Mouse (Mus musculus) embryonic facial prominence, embryonic 11.5 days (tissue): ENCODE data around the gene Rmdn2. TPM values are rescaled to one million over a fixed set of nuclear protein-coding genes. Genes with fewer than 3 reads are reported as not detected.

Source experiments
- ATAC-seq: fragments of 200-750 bp; cut with Nextera tagmentation; replicated peaks from 2 replicates; pipeline ENCODE4 v1.8.0; 2017; ENCODE audit warnings: low read depth; ENCODE audit not compliant: insufficient number of reproducible peaks, low FRiP score, low TSS enrichment
- DNase-seq: peaks from one replicate; pipeline ENCODE4 v3.0.0-alpha.2; 2015; ENCODE audit warnings: low spot score
- H3K27ac ChIP-seq: fragments of 300-500 bp; sonication (generic); replicated peaks from 2 replicates; pipeline ENCODE4 v1.5.1; 2014; ENCODE audit warnings: mild to moderate bottlenecking, low read depth, low read length, control low read depth
- H3K27me3 ChIP-seq: fragments of 300-500 bp; sonication (generic); 2 replicates; pipeline ENCODE4 v1.6.1; 2014; ENCODE audit warnings: mild to moderate bottlenecking, low read length, moderate library complexity, mixed read lengths; ENCODE audit not compliant: control insufficient read depth, insufficient read depth
- H3K36me3 ChIP-seq: fragments of 300-500 bp; sonication (generic); replicated peaks from 2 replicates; pipeline ENCODE4 v1.6.1; 2014; ENCODE audit warnings: low read depth, mild to moderate bottlenecking, low read length, moderate library complexity, mixed read lengths; ENCODE audit not compliant: control insufficient read depth, insufficient read depth
- H3K4me1 ChIP-seq: fragments of 300-500 bp; sonication (generic); 2 replicates; pipeline ENCODE4 v1.6.1; 2014; ENCODE audit warnings: low read length, mixed read lengths; ENCODE audit not compliant: control insufficient read depth, insufficient read depth
- H3K4me2 ChIP-seq: fragments of 300-500 bp; sonication (generic); 2 replicates; pipeline ENCODE4 v1.6.1; 2014; ENCODE audit warnings: low read depth, mild to moderate bottlenecking, control low read depth, low read length, moderate library complexity
- H3K4me3 ChIP-seq: fragments of 300-500 bp; sonication (generic); 2 replicates; pipeline ENCODE4 v1.5.1; 2014; ENCODE audit warnings: low read depth, low read length, control low read depth
- H3K9ac ChIP-seq: fragments of 300-500 bp; sonication (generic); replicated peaks from 2 replicates; pipeline ENCODE4 v1.6.1; 2014; ENCODE audit warnings: mild to moderate bottlenecking, control low read depth, low read length
- H3K9me3 ChIP-seq: fragments of 300-500 bp; sonication (generic); replicated peaks from 2 replicates; pipeline ENCODE4 v1.6.1; 2016; ENCODE audit warnings: mild to moderate bottlenecking, low read length, inconsistent platforms, mixed read lengths; ENCODE audit not compliant: control insufficient read depth
- WGBS: fragments of 180-500 bp; shearing (Covaris S2); extraction: QIAGEN DNeasy Blood & Tissue Kit; methylation state at CpG from one replicate; pipeline ENCODE4 v1.1.7; 2014; 5-methylcytosine and 5-hydroxymethylcytosine counted together
- polyA plus RNA-seq: library from polyadenylated mRNA; unstranded; fragments of >200 nt; fragmentation: Nextera tagmentation; extraction: Ambion mirVana; gene quantifications from 2 replicates; pipeline ENCODE4 v1.2.1, GENCODE M21; 2014

Gene Rmdn2
- polyA plus RNA-seq, 1 experiment from 2014 or later, result 9.7 TPM

- Histone ChIP-seq H3K9ac (no peak overlapping the region), H3K27ac (no peak overlapping the region), H3K36me3 (no peaks in the 10 kb centered on the region), H3K4me3 (no peak overlapping the region), H3K9me3 (no peaks in the 10 kb centered on the region), H3K4me1 (no peaks in the 10 kb centered on the region), H3K4me2 (no peak overlapping the region), H3K27me3 (no peaks in the 10 kb centered on the region)
- 97% methylated on average over 6 of the region's 6 CpGs for WGBS
- no peak for ATAC-seq
- no peak for DNase-seq
These were observed 10.4 kb downstream of the Rmdn2 start for GRCm38 (mm10) chr17:79622050-79622449.

GRCm38 (mm10) chr17:79622574-79622973, 10.9 kb downstream of the Rmdn2 start:
- no peak overlapping the region for H3K27ac ChIP-seq
- 91% methylated on average over 7 of the region's 7 CpGs for WGBS
- ATAC-seq (no peak), DNase-seq (no peak)
- H3K9ac ChIP-seq, result no peak overlapping the region
- no peaks in the 10 kb centered on the region for H3K27me3 ChIP-seq
- no peaks in the 10 kb centered on the region for H3K4me1 ChIP-seq
- H3K36me3 ChIP-seq, result no peaks in the 10 kb centered on the region
- H3K4me2 ChIP-seq, result no peak overlapping the region
- H3K4me3 ChIP-seq, result no peak overlapping the region
- H3K9me3 ChIP-seq, result no peaks in the 10 kb centered on the region

GRCm38 (mm10) chr17:79623841-79624240, 12.2 kb downstream of the Rmdn2 start:
- no peaks in the 10 kb centered on the region for H3K4me1 ChIP-seq
- no peak overlapping the region for H3K9ac ChIP-seq
- no peak overlapping the region for H3K4me2 ChIP-seq
- DNase-seq (no peak), ATAC-seq (no peak)
- no peak overlapping the region for H3K27ac ChIP-seq
- H3K4me3 ChIP-seq, result no peak overlapping the region
- no peaks in the 10 kb centered on the region for H3K9me3 ChIP-seq
- H3K36me3 ChIP-seq, result no peaks in the 10 kb centered on the region
- H3K27me3 ChIP-seq, result no peaks in the 10 kb centered on the region
- 81% methylated on average over 3 of the region's 3 CpGs for WGBS

- Histone ChIP-seq H3K9ac (no peak overlapping the region), H3K4me3 (no peak overlapping the region), H3K4me2 (no peak overlapping the region), H3K4me1 (no peaks in the 10 kb centered on the region), H3K27me3 (no peaks in the 10 kb centered on the region), H3K27ac (no peak overlapping the region), H3K36me3 (no peaks in the 10 kb centered on the region), H3K9me3 (no peaks in the 10 kb centered on the region)
- 73% methylated on average over 12 of the region's 12 CpGs for WGBS
- ATAC-seq, result no peak
- no peak for DNase-seq
These were observed 14.7 kb downstream of the Rmdn2 start for GRCm38 (mm10) chr17:79626241-79626816.

- ATAC-seq (no peak), DNase-seq (no peak)
- 84% methylated on average over 4 of the region's 4 CpGs for WGBS
- H3K4me1 ChIP-seq, result no peaks in the 10 kb centered on the region
- no peaks in the 10 kb centered on the region for H3K36me3 ChIP-seq
- H3K4me3 ChIP-seq, result no peak overlapping the region
- no peak overlapping the region for H3K27ac ChIP-seq
- no peak overlapping the region for H3K4me2 ChIP-seq
- no peak overlapping the region for H3K9ac ChIP-seq
- no peaks in the 10 kb centered on the region for H3K27me3 ChIP-seq
- H3K9me3 ChIP-seq, result no peaks in the 10 kb centered on the region
These were observed 38.2 kb downstream of the Rmdn2 start for GRCm38 (mm10) chr17:79649893-79650292.

GRCm38 (mm10) chr17:79650297-79650696, 38.6 kb downstream of the Rmdn2 start:
- Histone ChIP-seq H3K4me1 (no peaks in the 10 kb centered on the region), H3K9ac (no peak overlapping the region), H3K4me2 (no peak overlapping the region), H3K27ac (no peak overlapping the region), H3K9me3 (no peaks in the 10 kb centered on the region), H3K27me3 (no peaks in the 10 kb centered on the region), H3K36me3 (no peaks in the 10 kb centered on the region), H3K4me3 (no peak overlapping the region)
- 97% methylated on average over 5 of the region's 5 CpGs for WGBS
- ATAC-seq (no peak), DNase-seq (no peak)

- no peak overlapping the region for H3K9ac ChIP-seq
- ATAC-seq (no peak), DNase-seq (no peak)
- H3K36me3 ChIP-seq, result no peaks in the 10 kb centered on the region
- no peaks in the 10 kb centered on the region for H3K4me1 ChIP-seq
- H3K9me3 ChIP-seq, result no peaks in the 10 kb centered on the region
- no peak overlapping the region for H3K27ac ChIP-seq
- WGBS, result 78% methylated on average over 1 of the region's 1 CpGs
- no peaks in the 10 kb centered on the region for H3K27me3 ChIP-seq
- no peak overlapping the region for H3K4me2 ChIP-seq
- no peak overlapping the region for H3K4me3 ChIP-seq
These were observed 41.5 kb downstream of the Rmdn2 start for GRCm38 (mm10) chr17:79653171-79653570.

GRCm38 (mm10) chr17:79654187-79654586, 42.5 kb downstream of the Rmdn2 start:
- H3K4me2 ChIP-seq, result no peak overlapping the region
- no peak overlapping the region for H3K4me3 ChIP-seq
- no peaks in the 10 kb centered on the region for H3K4me1 ChIP-seq
- 51% methylated on average over 3 of the region's 3 CpGs for WGBS
- H3K36me3 ChIP-seq, result no peaks in the 10 kb centered on the region
- H3K9me3 ChIP-seq, result no peaks in the 10 kb centered on the region
- H3K9ac ChIP-seq, result no peak overlapping the region
- no peak overlapping the region for H3K27ac ChIP-seq
- no peaks in the 10 kb centered on the region for H3K27me3 ChIP-seq
- DNase-seq (no peak), ATAC-seq (no peak)
